Mouse (Mus musculus) cerebellum, postnatal 25 days (tissue): Measurements from ENCODE around the gene Prrt1.

Source experiments
- DNase-seq, 2 experiments: peaks; one replicate each; pipeline ENCODE4 v3.0.0; 2021; ENCODE audit warnings: mixed read lengths in 2 of 2

Prrt1 gene

GRCm38 (mm10) chr17:34651507-34652221 lies 22.3 kb downstream of the Prrt1 start:
- peak; percentile 45 to 67 for DNase-seq

- peak in 1 of 2 experiments; percentile 14 for DNase-seq
Measured at GRCm38 (mm10) chr17:34652546-34652945, 23.2 kb downstream of the Prrt1 start.

DNA sequence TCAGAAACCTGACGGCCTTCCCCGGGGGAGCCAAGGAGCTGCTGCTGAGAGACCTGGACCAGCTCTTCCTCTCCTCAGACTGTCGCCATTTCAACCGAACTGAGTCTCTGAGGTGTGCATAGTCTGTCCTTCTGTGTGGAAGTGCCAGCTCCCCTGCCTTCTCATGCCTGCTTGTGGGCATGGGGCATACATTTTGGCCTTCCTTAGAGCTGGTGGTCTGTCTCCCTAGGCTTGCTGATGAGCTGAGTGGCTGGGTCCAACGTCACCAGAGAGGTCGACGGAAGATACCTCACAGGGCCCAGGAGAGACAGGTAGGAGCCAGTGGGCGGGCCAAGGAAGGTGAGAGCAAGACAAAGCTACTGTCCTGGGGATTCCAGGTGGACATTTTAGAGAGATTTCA lies 23.7 kb downstream of the Prrt1 start:
- no peak for DNase-seq

DNA sequence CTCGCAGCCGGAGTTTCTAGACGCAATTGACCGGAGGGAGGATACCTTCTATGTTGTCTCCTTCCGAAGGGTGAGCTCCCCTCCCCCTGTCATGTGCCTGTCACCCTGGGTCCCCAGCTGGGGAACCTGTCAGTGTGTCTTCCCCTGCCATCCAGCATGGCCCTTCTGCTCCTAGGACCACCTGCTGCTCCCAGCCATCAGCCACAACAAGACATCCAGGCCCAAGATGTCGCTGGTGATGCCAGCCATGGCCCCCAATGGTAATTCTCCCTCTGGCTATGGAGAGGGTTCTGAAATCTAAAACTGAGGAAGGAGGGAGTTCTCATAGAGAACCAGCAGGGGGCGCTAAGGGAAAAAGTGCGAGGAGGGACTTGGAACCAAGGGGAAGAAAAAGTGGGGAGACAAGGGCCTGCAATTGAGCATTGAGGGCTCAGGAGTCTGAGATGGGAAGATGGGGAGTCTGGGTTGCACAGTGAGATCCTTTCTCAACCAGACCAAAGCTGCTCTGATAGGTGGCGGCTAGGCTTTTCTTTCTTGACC lies 24.5 kb downstream of the Prrt1 start:
- DNase-seq: peak; percentile 57 to 75

GRCm38 (mm10) chr17:34654392-34654791 lies 25.1 kb downstream of the Prrt1 start:
- peak in 1 of 2 experiments; percentile 17 for DNase-seq

DNA sequence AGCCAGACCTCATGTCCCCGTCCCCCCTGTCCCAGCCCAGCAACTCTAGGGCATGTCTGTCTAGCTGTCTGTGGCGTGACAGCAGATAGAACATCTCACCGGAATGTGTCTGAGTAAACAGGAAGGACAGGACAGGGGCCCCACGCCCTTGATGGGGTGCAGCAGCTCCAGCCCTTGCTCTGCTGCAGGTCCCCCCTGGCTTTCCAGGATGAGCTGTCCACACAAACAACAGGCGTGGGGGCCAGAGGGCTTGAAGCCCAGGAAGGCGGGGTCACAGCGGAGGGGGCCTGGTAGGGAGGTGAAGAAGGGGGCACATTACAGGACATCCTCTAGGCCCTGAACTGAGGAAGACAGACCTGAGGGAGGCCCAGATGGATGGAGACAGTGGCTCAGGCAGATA lies 25.8 kb downstream of the Prrt1 start:
- no peak for DNase-seq

DNA sequence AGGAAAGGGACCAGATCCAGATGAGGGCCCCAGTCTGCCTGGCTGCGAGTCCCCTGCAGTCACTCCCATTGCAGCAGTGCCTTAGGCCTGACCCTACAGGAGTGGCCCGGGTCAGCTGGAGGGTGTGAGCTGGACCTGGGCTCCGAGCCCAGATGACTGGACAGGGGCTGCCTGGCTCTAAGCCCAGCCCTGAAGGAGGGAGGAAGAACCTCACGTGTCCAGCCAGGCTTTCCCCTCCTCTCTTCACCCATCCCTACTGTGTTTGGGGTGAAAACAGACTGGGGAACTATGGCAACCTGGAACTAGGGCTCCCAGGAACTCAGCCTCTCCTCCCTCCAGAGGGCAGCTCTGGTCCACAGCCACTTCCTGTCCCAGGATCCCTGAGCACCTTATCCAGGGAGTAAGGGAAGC lies 26.3 kb downstream of the Prrt1 start:
- DNase-seq: peak; percentile 48 to 62

DNA sequence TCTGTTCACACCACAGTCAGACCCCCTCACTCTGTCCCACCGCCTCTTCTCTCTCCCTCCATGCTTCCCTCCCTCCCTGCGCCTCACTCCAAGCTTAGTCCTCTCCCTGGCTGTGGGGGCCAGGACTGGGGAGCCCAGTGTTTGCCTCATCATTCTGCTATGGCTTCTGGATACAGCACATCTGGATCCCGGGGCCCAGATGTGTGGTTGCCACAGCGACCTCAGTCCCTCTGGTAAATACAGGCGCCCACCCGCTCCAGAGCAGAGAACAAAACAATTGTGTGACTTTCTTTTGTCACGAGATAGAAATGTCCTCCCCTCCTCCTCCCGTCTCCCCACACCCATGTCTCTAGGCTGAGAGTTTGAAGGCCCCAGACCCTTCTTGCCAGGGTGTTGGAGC lies 27.3 kb downstream of the Prrt1 start:
- DNase-seq: no peak

DNA sequence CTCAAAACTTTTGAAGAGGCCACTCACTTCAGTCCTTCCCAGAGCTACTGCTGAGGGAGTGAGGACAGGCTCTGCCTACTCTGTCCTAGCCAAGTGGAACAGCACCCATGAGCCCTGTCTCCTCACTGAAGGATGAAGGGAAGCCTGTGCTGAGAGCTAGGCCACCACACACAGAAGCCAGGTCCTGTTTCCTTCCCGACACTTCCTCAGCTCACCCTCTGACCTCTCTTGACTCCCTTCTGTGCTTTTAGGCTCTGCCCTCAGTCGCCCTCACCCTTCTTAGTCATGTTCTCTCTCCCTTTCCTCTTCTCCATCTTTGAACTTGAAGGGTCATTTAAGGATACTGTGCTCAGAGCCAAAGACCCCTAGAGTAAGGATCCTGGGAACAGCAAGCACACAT lies 27.9 kb downstream of the Prrt1 start:
- no peak for DNase-seq

GRCm38 (mm10) chr17:34658145-34658544 lies 28.8 kb downstream of the Prrt1 start:
- no peak for DNase-seq

DNA sequence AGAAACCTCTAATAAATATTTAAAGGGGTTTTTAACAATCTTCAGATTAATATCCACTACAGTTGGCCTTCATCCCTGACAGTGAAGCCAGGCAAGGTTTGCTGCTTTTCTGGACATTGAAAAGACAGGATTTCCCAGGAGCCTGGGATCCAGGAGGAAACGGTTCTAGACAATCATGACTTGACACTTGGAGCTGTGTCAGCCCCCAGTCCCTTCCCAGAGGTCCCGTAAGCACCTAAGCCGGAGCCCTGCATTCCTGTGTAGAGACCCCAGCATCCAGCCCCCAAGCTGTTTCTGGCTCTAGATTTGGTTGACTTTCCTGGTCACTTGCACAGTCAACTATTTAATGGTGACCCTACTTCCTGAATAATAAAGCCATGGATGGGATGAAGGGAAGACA lies 29.3 kb downstream of the Prrt1 start:
- DNase-seq: no peak

DNA sequence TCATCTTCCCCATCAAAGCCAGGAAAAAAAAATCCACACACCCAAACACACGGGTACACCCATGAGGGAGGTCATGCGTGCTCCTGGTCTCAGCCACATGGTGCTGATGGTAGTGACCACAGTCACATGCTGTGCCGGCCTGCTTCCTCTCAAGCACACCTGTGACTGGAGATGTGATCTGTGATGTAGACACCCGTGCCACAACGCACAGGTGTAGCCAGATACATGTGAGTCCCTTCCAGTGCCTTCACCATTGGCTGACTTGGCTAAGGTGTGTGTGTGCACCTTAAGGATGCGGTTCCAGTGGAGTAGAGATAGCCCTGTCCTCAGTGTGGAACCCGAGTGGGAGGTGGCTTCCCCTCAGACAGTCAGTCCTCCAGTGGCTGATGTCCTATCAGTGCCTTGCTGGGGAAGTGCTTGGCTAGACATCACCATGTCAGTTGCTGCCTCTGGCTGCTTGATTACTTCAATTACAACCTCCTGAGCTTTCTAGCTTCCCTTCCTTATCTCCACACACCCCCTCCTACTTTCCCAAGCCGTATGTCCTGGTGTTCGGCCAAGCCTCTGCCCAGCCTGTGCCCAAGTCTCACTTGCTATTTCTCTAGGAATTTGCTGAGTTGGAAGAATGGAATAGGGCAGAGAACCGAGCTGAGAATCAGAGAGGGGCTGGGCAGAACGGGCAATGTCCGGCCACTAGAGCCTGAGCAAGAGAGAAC lies 30.0 kb downstream of the Prrt1 start:
- DNase-seq: no peak

DNA sequence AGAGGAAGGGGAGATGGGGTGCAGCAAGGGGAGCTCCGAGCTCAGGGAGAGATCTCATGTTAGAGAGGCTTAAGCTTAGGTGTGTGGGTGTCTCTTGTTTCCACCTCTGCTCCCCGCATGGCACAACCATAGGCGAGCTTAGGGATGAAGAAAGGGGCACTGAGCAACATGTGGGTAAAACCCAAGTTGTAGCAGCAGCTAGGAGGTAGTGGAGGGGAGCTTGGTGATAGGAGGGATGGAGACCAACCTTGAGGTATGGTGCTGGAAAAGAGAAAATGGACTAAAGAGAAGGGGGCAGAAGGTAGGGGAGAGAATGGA lies 30.5 kb downstream of the Prrt1 start:
- no peak for DNase-seq

DNA sequence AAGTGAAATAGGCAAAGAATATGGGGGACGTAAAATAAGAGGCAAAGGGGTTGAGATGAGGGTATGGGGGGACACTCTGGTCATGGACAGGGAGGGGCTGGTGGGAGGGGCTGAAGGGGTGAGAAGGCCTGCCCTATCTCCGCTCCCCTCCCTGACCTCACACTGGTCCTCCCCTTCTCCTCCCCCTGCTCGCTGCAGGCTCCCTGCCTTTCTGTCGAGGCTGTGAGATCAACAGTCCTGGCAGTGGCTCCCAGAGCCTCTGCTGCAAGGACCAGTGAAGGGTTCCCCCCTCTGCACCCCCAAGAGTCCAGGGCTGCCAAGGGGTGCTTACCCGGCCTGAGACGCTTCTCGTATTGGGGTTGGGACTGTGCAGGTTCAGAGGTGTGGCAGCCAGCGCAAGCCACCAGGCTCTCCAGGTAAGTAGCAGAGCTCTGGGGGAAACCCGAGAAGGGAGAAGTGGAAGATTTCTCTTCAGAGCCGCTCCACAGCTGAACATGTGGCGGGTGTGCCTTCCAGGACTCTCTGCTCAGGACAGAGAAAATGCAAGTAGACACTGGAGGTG lies 31.0 kb downstream of the Prrt1 start:
- DNase-seq: no peak

- DNase-seq: no peak
Measured at GRCm38 (mm10) chr17:34661121-34661591, 31.8 kb downstream of the Prrt1 start.

- DNase-seq: no peak
Measured at GRCm38 (mm10) chr17:34662468-34662867, 33.1 kb downstream of the Prrt1 start.

DNA sequence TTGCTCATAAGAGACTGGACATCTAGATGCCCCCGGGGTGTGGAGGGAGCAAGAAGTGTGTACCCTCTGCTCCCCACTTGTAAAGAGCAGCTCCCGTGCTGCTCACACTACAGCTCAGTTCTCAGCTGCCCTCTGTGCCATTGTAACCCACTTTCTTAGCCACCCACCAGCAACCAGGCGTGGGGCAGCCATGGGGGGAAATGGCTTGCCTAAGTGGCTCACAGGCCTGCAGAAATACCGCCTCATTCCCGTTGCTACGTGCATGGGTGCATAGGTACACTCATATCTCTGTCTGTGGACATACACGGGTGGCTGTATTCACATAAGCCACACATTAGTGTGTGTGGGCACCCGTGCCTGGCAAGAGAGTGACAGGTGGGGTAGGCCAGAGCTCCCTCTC lies 33.6 kb downstream of the Prrt1 start:
- DNase-seq: no peak

DNA sequence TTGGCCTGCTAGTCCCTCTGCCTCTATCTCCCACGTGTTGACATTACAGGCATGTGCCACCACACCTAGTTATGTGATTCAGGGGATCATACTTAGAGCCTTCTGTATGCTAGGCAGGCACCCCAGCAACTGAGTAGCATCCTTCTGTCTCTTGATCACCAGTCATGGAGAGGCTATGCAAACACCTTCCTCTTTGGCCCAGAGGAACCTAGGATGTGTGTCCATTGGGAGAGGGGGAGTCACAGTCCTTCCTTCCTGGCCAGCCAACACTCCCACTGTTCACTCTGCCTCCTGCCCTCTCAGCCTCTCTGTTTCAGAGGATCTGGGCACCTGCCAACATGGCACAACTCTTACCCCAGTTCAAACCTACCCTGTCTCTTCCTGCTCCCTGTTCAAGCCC lies 34.2 kb downstream of the Prrt1 start:
- no peak for DNase-seq

DNA sequence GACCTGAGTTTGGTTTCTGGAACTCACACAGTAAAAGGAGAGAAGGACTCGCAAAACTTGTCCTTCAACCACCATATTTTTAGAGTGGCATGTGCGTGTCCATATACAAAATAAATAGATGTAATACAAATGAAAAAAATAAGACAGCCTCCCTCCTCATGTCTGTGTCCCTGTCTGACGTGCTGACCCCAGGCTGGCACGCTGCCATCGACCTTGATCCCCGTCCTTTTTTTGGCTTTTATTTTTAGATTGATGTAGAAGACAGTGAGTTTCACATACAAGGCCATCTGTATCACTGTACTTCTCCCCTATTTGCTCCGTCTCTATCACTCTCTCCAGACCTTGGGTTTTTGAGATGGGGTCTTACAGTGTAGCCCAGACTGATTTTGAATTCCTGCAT lies 35.1 kb downstream of the Prrt1 start:
- DNase-seq: no peak

DNA sequence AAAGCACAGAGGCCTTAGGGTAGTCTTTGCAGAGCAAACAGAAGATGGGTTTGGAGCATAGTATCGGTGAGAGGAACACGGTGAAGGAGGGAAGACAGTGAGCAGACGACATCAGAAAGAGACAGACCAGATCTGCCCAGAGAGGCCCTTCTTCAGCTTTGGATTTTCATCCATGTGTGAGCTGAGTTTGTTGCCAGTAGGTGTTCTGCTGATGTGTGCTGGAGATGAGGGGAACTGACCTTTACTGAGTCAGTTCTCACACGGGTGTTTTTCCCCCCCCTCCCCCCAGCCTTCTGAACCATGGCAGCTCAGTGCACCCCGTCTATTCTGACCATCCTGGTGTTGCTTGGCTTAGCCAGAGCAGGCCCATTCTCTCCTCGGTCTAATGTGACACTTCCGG lies 40.9 kb downstream of the Prrt1 start, which contains the start of gene Tnxb:
Gene Tnxb, plus strand, starts transcription at position 301 of the 400 bp plus-strand sequence.
- DNase-seq: no peak

DNA sequence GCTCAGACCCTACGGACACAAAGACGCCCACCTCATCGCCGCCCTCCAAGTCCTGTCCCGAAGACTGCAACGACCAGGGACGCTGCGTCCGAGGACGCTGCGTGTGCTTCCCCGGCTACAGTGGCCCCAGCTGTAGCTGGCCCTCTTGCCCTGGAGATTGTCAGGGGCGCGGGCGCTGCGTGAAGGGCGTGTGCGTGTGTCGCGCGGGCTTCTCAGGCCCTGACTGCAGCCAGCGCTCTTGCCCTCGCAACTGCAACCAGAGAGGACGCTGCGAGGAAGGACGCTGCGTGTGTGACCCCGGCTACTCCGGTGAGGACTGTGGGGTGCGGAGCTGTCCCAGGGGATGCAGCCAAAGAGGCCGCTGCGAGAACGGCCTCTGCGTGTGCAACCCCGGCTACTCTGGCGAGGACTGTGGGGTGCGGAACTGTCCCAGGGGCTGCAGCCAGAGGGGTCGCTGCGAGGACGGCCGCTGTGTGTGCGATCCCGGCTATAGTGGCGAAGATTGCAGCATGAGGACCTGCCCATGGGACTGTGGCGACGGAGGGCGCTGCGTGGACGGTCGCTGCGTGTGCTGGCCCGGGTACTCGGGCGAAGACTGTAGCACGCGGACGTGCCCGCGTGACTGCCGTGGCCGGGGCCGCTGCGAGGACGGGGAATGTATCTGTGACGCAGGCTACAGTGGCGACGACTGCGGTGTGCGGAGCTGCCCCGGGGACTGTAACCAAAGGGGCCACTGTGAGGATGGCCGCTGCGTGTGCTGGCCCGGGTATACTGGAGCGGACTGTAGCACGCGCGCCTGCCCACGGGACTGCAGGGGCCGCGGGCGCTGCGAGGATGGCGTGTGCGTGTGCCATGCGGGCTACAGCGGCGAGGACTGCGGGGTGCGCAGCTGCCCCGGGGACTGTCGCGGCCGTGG lies 42.1 kb downstream of the Prrt1 start:
- DNase-seq: no peak

- no peak for DNase-seq
Measured at GRCm38 (mm10) chr17:34672246-34672792, 43.0 kb downstream of the Prrt1 start.
